Mouse (Mus musculus) CH12.LX (cell line): ENCODE measurements around the gene Chmp2a. TPM values are rescaled to one million over a fixed set of nuclear protein-coding genes. Genes with fewer than 3 reads are reported as not detected.

Experiments
- DNase-seq: peaks from one replicate; pipeline ENCODE4 v3.0.0-alpha.2; 2013; ENCODE audit errors: extremely low read depth
- H3K27ac ChIP-seq: 2 replicates; pipeline ENCODE4 v1.5.1; 2012; ENCODE audit warnings: low read depth, mild to moderate bottlenecking, control low read depth, moderate library complexity; ENCODE audit not compliant: insufficient read depth
- H3K27me3 ChIP-seq: replicated peaks from 2 replicates; pipeline ENCODE3; 2012; ENCODE audit warnings: inconsistent platforms
- H3K36me3 ChIP-seq, 2 experiments: replicated peaks in 1 of 2; 2 replicates each; pipeline versions ENCODE3 to v1.6.1; 2012; ENCODE audit warnings: inconsistent platforms in 1 of 2, low read length in 1 of 2, mild to moderate bottlenecking in 1 of 2, mixed read lengths in 1 of 2, moderate library complexity in 1 of 2; ENCODE audit not compliant: control insufficient read depth in 1 of 2, insufficient read depth in 1 of 2
- H3K4me1 ChIP-seq, 2 experiments: 2 replicates each; pipeline ENCODE4 v1.6.1; 2012; ENCODE audit warnings: inconsistent platforms in 1 of 2, moderate library complexity in 1 of 2; ENCODE audit not compliant: insufficient read depth in 2 of 2, control insufficient read depth in 1 of 2
- H3K4me2 ChIP-seq: 2 replicates; pipeline ENCODE4 v1.6.1; 2012; ENCODE audit warnings: low read depth, mild to moderate bottlenecking, control low read depth; ENCODE audit not compliant: poor library complexity, insufficient read depth, severe bottlenecking
- H3K4me3 ChIP-seq, 3 experiments: fragments of 150-350 bp in 1 of 3; sonication (generic) in 1 of 3; replicated peaks in 1 of 3; 2 replicates each; pipeline versions ENCODE3 to v1.5.1; 2011 to 2012; ENCODE audit warnings: low read depth in 2 of 3, low read length in 2 of 3, mild to moderate bottlenecking in 2 of 3, moderate library complexity in 2 of 3, control low read depth in 1 of 3, improper control_type of control experiment in 1 of 3, inconsistent platforms in 1 of 3, mixed read lengths in 1 of 3; ENCODE audit not compliant: poor library complexity in 1 of 3
- H3K79me2 ChIP-seq: replicated peaks from 2 replicates; pipeline ENCODE4 v1.6.1; 2012; ENCODE audit warnings: mild to moderate bottlenecking, moderate library complexity; ENCODE audit not compliant: control insufficient read depth, poor library complexity, insufficient read depth, severe bottlenecking; ENCODE audit errors: extremely low read depth
- H3K9ac ChIP-seq: 2 replicates; pipeline ENCODE4 v1.6.1; 2012; ENCODE audit warnings: low read depth, mild to moderate bottlenecking, control low read depth, moderate library complexity; ENCODE audit not compliant: insufficient read depth
- H3K9me3 ChIP-seq: replicated peaks from 2 replicates; pipeline ENCODE3; 2012; ENCODE audit warnings: low read length, inconsistent platforms, mixed read lengths
- BHLHE40 ChIP-seq: IDR thresholded peaks from 2 replicates; pipeline ENCODE4 v1.6.1; 2011; ENCODE audit warnings: mild to moderate bottlenecking, low read depth, low read length, improper control_type of control experiment
- CTCF ChIP-seq, 2 experiments: IDR thresholded peaks in 1 of 2; conservative IDR thresholded peaks in 1 of 2; 2 replicates each; pipeline ENCODE4 v1.5.1; 2011 to 2012; ENCODE audit warnings: low read depth in 2 of 2, low read length in 2 of 2, improper control_type of control experiment in 1 of 2, inconsistent platforms in 1 of 2, mild to moderate bottlenecking in 1 of 2, moderate library complexity in 1 of 2
- E2F4 ChIP-seq: IDR thresholded peaks from 2 replicates; pipeline ENCODE4 v1.6.1; 2011; ENCODE audit warnings: low read depth, low read length, improper control_type of control experiment; ENCODE audit not compliant: insufficient replicate concordance
- ETS1 ChIP-seq: conservative IDR thresholded peaks from 2 replicates; pipeline ENCODE4 v1.6.1; 2012; ENCODE audit warnings: low read depth, mild to moderate bottlenecking, inconsistent platforms, low read length, improper control_type of control experiment, moderate library complexity
- HCFC1 ChIP-seq: IDR thresholded peaks from 2 replicates; pipeline ENCODE4 v1.6.1; 2012; ENCODE audit warnings: low read depth, mild to moderate bottlenecking, inconsistent platforms, low read length, improper control_type of control experiment
- IRF4 ChIP-seq: IDR thresholded peaks from 2 replicates; pipeline ENCODE4 v1.6.1; 2014; ENCODE audit warnings: low read depth, mild to moderate bottlenecking, inconsistent platforms, low read length, improper control_type of control experiment
- JUND ChIP-seq: conservative IDR thresholded peaks from 2 replicates; pipeline ENCODE4 v1.6.1; 2011; ENCODE audit warnings: low read depth, low read length, improper control_type of control experiment
- KAT2A ChIP-seq: IDR thresholded peaks from 2 replicates; pipeline ENCODE4 v1.6.1; 2012; ENCODE audit warnings: low read length, improper control_type of control experiment, inconsistent platforms; ENCODE audit not compliant: insufficient replicate concordance
- MAX ChIP-seq: IDR thresholded peaks from 2 replicates; pipeline ENCODE4 v1.6.1; 2011; ENCODE audit warnings: low read length, improper control_type of control experiment
- MAZ ChIP-seq: IDR thresholded peaks from 2 replicates; pipeline ENCODE4 v1.6.1; 2012; ENCODE audit warnings: low read depth, mild to moderate bottlenecking, inconsistent platforms, low read length, improper control_type of control experiment, moderate library complexity
- MEF2A ChIP-seq: IDR thresholded peaks from 2 replicates; pipeline ENCODE4 v1.6.1; 2014; ENCODE audit warnings: low read depth, mild to moderate bottlenecking, inconsistent platforms, low read length, improper control_type of control experiment, borderline replicate concordance
- MXI1 ChIP-seq: IDR thresholded peaks from 2 replicates; pipeline ENCODE4 v1.6.1; 2011; ENCODE audit warnings: mild to moderate bottlenecking, low read depth, low read length, improper control_type of control experiment
- MYC ChIP-seq: IDR thresholded peaks from 2 replicates; pipeline ENCODE4 v1.6.1; 2011; ENCODE audit warnings: low read depth, mild to moderate bottlenecking, improper control_type of control experiment, low read length
- NELFE ChIP-seq: IDR thresholded peaks from 2 replicates; pipeline ENCODE4 v1.6.1; 2011; ENCODE audit warnings: low read depth, low read length, improper control_type of control experiment
- NRF1 ChIP-seq: IDR thresholded peaks from 2 replicates; pipeline ENCODE4 v1.6.1; 2014; ENCODE audit warnings: low read depth, mild to moderate bottlenecking, inconsistent platforms, low read length, improper control_type of control experiment, moderate library complexity
- PAX5 ChIP-seq: IDR thresholded peaks from 2 replicates; pipeline ENCODE4 v1.6.1; 2012; ENCODE audit warnings: low read length, inconsistent platforms, mixed read lengths
- POLR2A ChIP-seq: IDR thresholded peaks from 2 replicates; pipeline ENCODE4 v1.6.1; 2011; ENCODE audit warnings: low read depth, mild to moderate bottlenecking, improper control_type of control experiment, low read length
- RCOR1 ChIP-seq: conservative IDR thresholded peaks from 2 replicates; pipeline ENCODE4 v1.6.1; 2012; ENCODE audit warnings: low read depth, mild to moderate bottlenecking, inconsistent platforms, low read length, improper control_type of control experiment
- SIN3A ChIP-seq: IDR thresholded peaks from 2 replicates; pipeline ENCODE4 v1.6.1; 2012; ENCODE audit warnings: low read length, improper control_type of control experiment, inconsistent platforms
- TBP ChIP-seq: conservative IDR thresholded peaks from 2 replicates; pipeline ENCODE4 v1.6.1; 2011; ENCODE audit warnings: low read depth, low read length, improper control_type of control experiment
- TCF12 ChIP-seq: IDR thresholded peaks from 2 replicates; pipeline ENCODE4 v1.6.1; 2014; ENCODE audit warnings: low read depth, mild to moderate bottlenecking, inconsistent platforms, low read length, improper control_type of control experiment
- USF1 ChIP-seq: IDR thresholded peaks from 2 replicates; pipeline ENCODE4 v1.6.1; 2014; ENCODE audit warnings: low read depth, mild to moderate bottlenecking, inconsistent platforms, low read length, improper control_type of control experiment
- USF2 ChIP-seq: conservative IDR thresholded peaks from 2 replicates; pipeline ENCODE4 v1.6.1; 2011; ENCODE audit warnings: low read depth, low read length, improper control_type of control experiment
- ZKSCAN1 ChIP-seq: IDR thresholded peaks from 2 replicates; pipeline ENCODE4 v1.6.1; 2012; ENCODE audit warnings: low read depth, inconsistent platforms, low read length, improper control_type of control experiment, borderline replicate concordance
- dilution Hi-C: fragments of 300-500 bp; cut with MboI; formaldehyde crosslinking; loops from 2 replicates; pipeline ENCODE4 v1.14.3; 2020; ENCODE audit warnings: low sequenced_read_pairs; ENCODE audit not compliant: extremely low pct_unique_long_range_greater_than_20kb, extremely low pct_ligation_motif_present
- in situ Hi-C: fragments of 300-500 bp; cut with MboI; formaldehyde crosslinking; loops from 3 replicates; pipeline ENCODE4 v1.14.3; 2019; ENCODE audit warnings: low sequenced_read_pairs, low pct_ligation_motif_present, low pct_unique_long_range_greater_than_20kb, mixed read lengths
- polyA plus RNA-seq: library from polyadenylated mRNA; unstranded; fragments of >175 nt; gene quantifications from 2 replicates; pipeline ENCODE4 v1.2.1, GENCODE M21; 2012; ENCODE audit warnings: low read depth; ENCODE audit not compliant: insufficient read length
- total RNA-seq, 2 experiments: library from RNA; depleted of rRNA; stranded (reverse); fragments of 300-350 nt in 1 of 2; fragments of >200 nt in 1 of 2; gene quantifications; 2 replicates each; pipeline ENCODE4 v1.2.3; 2012 to 2014

Chmp2a gene
- total and polyA plus RNA-seq, 3 experiments: 115 to 134 (median 131) TPM

- TF ChIP-seq ETS1 (no peak; the same call in 1 of the 2 replicates), PAX5 (no peak), USF1 (no peak), IRF4 (0 out of 2 replicates have a peak, but pooled peaks have one; percentile 45), POLR2A (peak; percentile 87), E2F4 (no peak), JUND (no peak), ZKSCAN1 (no peak), SIN3A (peak; percentile 59; the same call in 1 of the 2 replicates)
These were observed 3.4 kb upstream of the Chmp2a start, which contains the start of gene Ube2m (continued) for GRCm38 (mm10) chr7:13037901-13038555.

GRCm38 (mm10) chr7:13037366-13037765 lies 2.8 kb upstream of the Chmp2a start:
- peak overlapping the region; percentile 84 to 92 (median 91) for H3K4me3 ChIP-seq
- H3K27me3 ChIP-seq: no peaks in the 10 kb centered on the region
- DNase-seq: no peak
- peak overlapping the region; percentile 96 for H3K9ac ChIP-seq
- H3K36me3 ChIP-seq: peaks cover 23 to 35% of the 10 kb centered on the region in 2 experiments
- peak; percentile 73; the same call in 1 of the 2 replicates for TF ChIP-seq SIN3A
- TF ChIP-seq E2F4: no peak
- no peaks in the 10 kb centered on the region for H3K9me3 ChIP-seq
- peaks cover 20% of the 10 kb centered on the region for H3K79me2 ChIP-seq
- peak overlapping the region; percentile 100 for H3K27ac ChIP-seq
- dilution Hi-C loops (no loop called here), in situ Hi-C loops (no loop called here)
- H3K4me2 ChIP-seq: peak overlapping the region; percentile 69
- peaks cover 19 to 55% of the 10 kb centered on the region in 2 experiments for H3K4me1 ChIP-seq

GRCm38 (mm10) chr7:13036806-13037205 lies 2.2 kb upstream of the Chmp2a start:
- H3K4me1 ChIP-seq: peaks cover 20 to 60% of the 10 kb centered on the region in 2 experiments
- in situ Hi-C loops: no loop called here
- TF ChIP-seq CTCF (conservative IDR thresholded peaks at IDR 0.05 in 1 of 2, IDR thresholded peaks at IDR 0.05 in 1 of 2; ENCODE audit: low read depth in 2 of 2, low read length in 2 of 2) (no peak), MEF2A (no peak), RCOR1 (no peak), NRF1 (no peak), PAX5 (no peak), HCFC1 (no peak), TBP (no peak), KAT2A (no peak), MXI1 (no peak), MAZ (no peak), MYC (no peak), MAX (no peak), IRF4 (no peak), NELFE (no peak), POLR2A (no peak), ZKSCAN1 (no peak), E2F4 (no peak), BHLHE40 (no peak), USF2 (no peak), TCF12 (no peak)
- peaks cover 21% of the 10 kb centered on the region for H3K79me2 ChIP-seq
- no peaks in the 10 kb centered on the region for H3K27me3 ChIP-seq
- peak overlapping the region; percentile 84 to 92 (median 91) for H3K4me3 ChIP-seq
- dilution Hi-C loops: no loop called here
- H3K4me2 ChIP-seq: peak overlapping the region; percentile 69
- H3K9ac ChIP-seq: peak overlapping the region; percentile 96
- H3K36me3 ChIP-seq: peaks cover 29 to 41% of the 10 kb centered on the region in 2 experiments
- DNase-seq: no peak
- no peaks in the 10 kb centered on the region for H3K9me3 ChIP-seq
- 0 out of 2 replicates have a peak overlapping the region, but pooled peaks have one; percentile 9 for H3K27ac ChIP-seq
